Mouse (Mus musculus) thymus, postnatal 36 days (tissue): ENCODE results near the gene Adamtsl4.
"Not testable (repeated sequence)": the region's sequence is repeated elsewhere in the genome, so short reads cannot be mapped to it uniquely, and the experiment has no call there.

Experiments
- DNase-seq, 2 experiments: peaks; one replicate each; pipeline ENCODE4 v3.0.0; 2022; ENCODE audit warnings: mixed read lengths in 2 of 2

Adamtsl4 gene

DNA sequence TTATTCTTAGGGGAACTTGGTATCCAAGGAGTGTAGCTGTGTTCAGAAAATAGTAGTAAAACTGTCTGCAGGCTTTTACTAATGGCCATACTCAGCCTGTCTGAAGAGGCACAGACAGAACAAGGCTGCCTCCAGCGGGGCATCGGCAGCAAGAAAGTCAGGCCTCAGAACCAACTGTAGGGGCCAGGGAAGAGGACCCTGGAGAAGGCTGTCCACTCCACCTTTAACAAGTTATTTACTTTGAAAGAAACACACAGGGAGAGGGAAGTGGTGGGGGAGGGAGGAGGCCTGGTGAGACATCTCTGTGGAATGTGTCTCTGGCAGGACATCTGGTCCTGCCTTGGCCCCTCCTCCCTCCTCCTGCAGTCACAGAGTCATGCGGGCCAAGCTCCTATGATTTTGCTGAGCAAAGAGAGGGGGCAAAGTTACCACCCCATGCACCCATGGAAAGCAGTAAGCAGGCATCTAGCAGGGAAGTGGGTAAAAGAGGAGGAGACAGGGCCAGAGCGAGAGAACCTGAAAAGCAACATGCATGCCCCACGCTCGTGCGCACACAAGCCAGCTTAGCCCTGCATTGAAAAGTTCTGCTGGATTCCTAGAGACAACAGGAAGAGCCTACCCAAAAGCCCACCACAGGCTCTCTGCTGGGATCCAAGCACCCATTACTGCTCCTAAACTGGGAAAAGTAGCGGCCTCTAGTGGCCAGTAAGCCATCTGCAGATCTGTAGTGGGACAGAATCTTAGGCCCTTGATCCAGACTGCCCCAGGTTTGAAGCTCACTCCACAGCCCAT lies 12.2 kb downstream of the Adamtsl4 start:
- DNase-seq = peak; percentile 78 to 79

DNA sequence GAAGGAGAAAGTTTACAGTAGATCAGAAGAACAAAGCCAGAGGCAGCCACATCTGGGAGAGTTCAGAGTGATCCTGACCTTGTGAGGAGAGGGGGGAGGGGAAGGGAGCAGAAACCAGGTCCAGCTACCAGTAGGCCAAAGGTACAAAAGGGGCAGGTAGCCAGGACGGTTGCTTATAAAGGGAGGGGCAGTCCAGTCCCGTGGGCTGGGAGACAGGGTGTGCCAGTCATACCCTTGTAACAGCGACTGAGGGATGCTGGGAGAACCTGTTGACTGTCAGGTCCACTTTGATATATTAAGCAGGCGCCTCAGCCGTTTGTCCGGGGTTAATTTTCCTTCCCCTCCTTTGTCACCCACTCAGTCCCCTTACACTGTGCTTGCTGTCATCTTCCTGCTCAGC lies 12.9 kb downstream of the Adamtsl4 start:
- DNase-seq = peak; percentile 36 to 57

DNA sequence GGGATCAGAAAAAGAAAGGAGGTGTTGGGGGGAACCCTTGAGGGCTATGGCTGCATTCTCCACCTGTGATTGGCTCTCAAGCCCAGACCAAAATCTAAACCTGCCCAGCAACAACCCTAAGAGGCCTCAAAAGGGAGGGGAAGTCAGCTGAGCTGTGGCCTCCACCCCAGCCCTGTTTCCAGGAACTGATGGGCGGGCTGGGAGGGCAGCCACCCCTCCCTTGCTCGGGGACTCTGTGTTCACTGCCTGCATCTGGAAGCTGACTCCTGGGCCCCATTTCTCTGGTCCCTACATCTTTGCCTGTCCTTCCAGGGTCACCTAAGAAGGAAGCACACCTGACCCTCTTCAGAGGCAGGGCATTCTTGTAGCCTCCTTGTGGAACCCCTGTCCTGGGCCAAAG lies 13.5 kb downstream of the Adamtsl4 start:
- DNase-seq = peak; percentile 74 to 87

DNA sequence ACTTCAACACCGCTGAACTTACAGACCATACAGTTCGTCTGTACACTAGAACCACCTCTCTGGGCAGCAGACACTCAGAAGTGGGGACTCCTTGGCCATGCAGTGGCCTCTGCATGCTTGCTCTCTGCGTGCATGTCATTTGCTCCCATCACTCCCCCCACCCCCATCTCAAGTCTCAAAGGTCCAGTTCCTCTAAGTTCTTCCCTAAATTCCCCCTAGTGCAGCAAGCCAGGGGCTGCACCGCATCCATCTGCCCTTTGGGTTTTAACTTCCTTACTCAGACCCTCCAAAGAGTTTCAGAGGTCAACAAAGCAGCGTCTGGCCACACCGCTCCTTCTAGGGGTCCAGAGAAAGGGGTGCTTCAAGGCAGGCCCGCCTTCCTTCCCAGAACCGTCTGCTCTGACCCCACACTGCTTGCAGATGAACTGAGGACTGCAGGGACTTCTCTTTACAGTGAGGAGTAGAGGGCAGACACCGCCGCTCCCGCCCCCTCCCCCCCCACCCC lies 14.0 kb downstream of the Adamtsl4 start:
- peak in 1 of 2 experiments; percentile 61 for DNase-seq

DNA sequence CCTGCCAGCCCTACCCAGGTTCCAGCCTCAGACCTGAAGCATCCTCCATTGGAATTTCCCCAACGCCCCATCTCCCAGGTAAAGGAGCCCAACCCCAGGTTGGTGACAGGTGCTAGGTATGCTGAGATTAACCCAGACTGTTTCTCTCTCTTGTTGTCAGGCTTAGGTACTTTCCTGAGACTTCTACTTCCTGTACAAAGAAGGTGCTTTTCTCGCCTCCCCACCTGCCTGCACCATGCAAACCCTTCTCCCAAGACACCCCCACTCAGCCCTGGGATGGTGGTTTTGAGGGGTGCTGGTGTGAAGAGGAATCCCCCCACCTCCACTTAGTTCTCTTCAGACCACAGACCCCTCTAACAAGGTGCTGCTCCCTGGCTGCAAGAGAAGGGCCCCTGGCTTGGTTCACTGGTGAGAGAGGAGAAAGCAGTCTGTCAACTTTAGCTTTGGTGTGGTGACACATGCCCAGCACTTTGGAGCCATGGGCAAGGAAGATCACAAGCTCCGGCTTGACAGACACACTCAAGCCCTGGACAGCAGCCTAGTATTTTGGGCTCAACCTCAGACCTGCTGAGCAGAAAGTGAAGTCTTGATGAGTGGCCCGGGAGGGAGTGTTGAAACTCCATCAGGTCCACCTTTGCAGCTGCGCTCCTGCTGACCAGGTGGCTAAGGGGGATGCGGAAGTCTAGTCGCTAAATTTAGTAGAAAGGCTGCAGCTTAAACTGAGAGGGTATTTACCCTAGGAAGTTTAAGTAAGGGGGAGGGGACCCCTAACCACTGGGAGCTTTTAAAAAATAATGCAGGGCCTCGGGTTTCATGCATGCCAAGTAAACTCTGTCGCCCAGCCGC lies 14.6 kb downstream of the Adamtsl4 start:
- peak; percentile 73 to 79 for DNase-seq

- DNase-seq = peak; percentile 73 to 79
Observed at GRCm38 (mm10) chr3:95672461-95672860, 15.3 kb downstream of the Adamtsl4 start.

GRCm38 (mm10) chr3:95671201-95671600 lies 16.5 kb downstream of the Adamtsl4 start:
- no peak for DNase-seq

GRCm38 (mm10) chr3:95670419-95670818 lies 17.3 kb downstream of the Adamtsl4 start:
- not testable (repeated sequence) for DNase-seq

DNA sequence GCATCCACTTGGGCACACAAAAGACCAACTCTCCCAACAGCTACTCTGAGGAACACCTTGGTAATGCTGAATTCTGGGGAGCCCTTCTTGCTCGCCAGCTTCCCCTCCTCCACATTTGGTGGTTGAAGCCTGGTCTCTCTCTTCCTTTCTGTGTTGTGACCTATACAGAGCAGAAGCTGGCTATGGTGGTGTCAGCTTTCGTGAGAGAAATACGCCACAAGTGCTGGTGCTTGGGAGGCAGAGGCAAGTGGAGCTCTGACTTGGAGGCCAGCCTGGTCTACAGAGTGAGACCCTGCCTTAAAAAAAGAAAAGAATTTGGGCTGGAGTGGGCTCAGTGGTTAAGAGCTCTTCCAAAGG lies 18.4 kb downstream of the Adamtsl4 start:
- peak; percentile 36 to 47 for DNase-seq

DNA sequence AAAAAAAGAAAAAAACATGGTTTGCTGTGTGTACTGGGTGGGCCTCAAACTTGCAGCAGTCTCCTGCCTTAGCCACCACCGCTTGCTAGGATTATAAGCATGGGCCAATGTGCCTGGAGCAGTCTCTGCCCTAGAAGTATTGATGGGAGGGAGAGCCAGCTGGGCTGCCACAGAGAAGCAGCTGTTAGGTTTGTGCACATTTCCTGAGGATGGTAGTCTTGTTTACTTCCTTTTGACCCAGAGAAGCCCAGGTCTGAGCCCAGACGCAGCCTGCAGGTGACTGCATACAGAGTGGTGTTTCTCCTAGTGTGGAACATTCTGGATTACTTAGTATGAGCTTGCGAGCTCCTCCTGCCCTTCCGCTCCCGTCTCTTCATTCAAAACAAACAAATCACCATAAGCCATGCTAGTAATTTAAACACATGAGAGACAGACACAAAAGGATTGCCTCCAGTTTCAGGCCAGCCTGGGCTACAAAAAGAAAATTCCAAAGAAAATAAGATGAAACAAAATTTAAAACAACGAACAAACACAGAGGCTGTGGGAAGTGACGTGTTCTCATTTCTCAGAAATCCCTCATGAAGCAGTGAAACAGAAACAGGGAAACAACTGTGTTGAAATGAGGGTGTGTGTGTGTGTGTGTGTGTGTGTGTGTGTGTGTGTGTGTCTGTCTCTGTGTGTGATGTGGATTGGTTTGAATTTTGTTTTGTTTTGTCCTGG lies 19.0 kb downstream of the Adamtsl4 start:
- peak; percentile 75 to 86 for DNase-seq

DNA sequence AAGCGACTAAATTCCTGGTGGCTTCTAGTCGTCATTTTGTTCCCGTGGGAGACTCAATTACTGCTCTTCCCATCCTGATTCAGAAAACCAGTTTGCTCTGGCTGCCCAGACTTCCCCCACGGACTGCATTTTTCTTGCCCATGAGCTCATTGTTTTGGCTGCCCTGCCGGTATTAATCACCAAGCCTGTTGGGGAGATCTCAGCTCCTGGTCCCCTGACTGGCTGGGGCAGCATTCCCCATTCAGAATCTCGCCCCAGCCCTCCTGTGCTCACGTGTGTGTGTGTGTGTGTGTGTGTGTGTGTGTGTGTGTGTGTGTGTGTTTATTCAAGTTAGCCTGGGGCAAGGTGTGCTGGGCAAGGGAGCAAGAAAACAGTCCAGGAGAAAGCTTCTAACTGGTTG lies 19.7 kb downstream of the Adamtsl4 start:
- DNase-seq = no peak

- DNase-seq = no peak
Observed at GRCm38 (mm10) chr3:95667521-95667920, 20.2 kb downstream of the Adamtsl4 start.

DNA sequence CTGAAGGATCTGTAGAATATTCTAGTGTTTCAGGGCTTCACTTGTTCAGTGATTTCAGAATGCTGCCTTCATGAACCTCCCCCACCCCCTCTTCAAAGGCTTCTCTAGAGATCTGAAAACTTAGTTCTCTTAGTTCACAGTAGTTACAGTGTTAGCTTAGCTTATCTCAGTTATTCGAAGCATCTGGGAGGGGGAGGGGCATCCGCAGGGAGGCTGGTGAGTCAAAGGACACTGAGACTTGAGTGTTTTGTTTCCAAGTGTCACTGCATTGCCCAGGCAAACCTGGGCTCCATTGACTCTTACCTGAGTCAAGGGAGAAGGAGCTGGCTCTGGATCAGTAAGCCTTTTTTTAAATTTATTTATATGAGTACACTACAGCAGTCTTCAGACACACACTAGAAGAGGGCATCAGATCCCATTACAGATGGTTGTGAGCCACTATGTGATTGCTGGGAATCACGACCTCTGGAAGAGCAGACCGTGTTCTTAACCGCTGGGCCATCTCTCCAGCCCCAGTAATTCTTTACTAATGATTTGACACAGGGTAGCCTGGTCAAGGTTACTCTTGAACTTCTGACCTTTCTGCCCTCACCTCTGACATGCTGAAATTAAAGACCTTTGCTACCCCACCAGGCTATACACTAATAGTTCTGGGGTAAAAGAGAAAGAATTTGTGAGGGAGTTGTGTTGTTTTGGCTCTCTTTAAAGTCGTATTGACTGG lies 21.4 kb downstream of the Adamtsl4 start:
- DNase-seq = peak; percentile 75 to 84

- DNase-seq = no peak
Observed at GRCm38 (mm10) chr3:95664940-95665352, 22.8 kb downstream of the Adamtsl4 start.

DNA sequence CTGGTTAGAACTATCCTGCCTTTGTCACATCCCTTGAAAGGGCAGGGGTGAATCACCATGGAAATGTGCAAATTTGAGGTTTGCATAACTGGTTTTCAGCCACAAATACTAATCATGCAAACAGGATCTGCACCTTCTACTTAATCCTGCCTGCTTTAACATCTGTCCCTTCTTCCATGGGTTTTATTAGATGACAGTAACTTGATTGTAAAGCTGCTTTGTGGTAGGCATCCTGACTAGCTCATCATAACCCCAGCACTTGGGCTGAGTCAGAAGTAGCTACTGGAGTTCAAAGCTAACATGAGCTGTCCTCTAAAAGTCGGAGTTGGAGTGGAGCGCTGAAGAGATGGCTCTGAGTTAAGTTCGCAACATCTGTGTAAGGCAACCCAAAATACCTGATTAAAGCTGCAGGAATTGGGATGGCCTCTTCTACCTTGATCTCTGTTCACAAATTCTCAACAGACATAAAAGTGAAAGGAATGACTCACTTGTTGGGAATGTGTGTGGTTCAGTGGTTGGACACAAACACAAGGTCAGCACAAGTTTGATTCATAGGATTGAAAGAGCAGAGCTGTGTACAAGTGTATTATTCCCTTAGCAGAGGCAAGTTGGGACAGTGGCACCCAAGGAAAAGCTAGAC lies 23.6 kb downstream of the Adamtsl4 start:
- no peak for DNase-seq

- DNase-seq = no peak
Observed at GRCm38 (mm10) chr3:95663486-95663885, 24.2 kb downstream of the Adamtsl4 start.

DNA sequence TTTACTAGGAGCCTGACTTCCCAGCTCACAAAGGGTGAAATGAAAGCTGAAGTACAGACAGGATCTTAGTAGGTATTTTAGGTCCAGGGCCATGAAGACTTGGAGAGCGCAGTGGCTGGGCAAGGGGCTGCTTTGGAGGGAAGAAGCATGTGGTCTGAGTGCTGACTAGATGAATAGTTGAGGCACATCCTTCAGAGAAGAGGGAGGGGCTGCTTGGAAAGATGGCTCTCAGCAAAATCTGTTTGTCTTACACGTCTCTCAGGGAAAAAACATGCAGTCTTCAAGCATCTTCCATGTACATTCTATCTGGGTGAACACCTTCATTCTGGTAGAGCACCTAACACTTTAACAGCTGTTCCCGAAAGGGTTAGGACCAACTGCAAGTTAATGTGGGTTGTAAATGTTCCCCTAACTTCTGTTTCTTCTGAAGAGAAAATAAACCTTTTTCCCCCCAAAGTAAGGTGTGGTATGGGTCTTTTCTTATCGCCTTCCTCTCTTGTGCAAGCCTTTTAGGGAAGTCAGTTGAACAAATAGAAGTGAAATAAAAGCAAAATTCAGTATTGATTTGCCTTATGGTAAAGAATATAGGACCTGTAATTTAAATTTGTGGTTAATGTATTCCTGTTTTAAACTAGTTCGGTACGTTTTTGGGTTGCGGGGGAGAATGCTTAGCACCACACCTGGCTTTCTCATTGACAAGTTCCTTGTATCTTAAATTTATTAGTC lies 24.8 kb downstream of the Adamtsl4 start:
- no peak for DNase-seq

DNA sequence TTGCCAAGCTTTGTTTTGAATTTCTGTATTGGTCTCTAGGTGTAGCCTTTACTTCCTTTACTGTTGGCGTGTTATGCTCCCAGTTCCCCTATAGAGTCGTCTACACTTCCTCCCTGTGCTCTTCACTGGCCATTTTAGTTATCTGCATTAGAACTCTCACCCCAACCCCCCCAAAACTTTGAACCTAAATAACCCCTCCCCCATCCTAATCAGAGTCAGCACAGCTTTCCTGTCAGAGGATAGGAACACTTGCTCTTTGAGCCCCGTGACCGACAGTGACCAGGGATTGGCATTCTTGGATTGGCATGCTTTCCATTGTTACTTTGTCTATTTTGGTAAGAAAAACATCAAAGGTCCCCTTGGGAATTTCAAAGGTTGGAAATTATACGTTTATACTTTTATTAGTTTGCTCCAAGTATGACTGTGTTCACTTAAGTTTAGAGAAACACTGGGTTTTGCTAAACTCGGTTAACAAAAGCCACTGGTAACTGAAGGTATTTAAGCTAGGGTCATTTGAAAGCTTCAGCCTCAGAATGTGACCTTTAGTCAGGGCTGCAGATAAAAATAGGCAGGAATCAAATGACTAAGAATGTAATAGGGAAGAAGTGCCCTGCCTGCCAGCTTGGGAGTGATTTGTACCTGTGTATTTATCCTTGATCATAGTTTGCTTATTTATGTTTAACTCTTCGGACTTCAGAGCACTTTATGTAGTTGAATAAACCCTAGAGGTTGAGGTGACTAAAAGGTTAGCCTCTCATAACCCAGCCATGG lies 25.6 kb downstream of the Adamtsl4 start:
- DNase-seq = no peak

DNA sequence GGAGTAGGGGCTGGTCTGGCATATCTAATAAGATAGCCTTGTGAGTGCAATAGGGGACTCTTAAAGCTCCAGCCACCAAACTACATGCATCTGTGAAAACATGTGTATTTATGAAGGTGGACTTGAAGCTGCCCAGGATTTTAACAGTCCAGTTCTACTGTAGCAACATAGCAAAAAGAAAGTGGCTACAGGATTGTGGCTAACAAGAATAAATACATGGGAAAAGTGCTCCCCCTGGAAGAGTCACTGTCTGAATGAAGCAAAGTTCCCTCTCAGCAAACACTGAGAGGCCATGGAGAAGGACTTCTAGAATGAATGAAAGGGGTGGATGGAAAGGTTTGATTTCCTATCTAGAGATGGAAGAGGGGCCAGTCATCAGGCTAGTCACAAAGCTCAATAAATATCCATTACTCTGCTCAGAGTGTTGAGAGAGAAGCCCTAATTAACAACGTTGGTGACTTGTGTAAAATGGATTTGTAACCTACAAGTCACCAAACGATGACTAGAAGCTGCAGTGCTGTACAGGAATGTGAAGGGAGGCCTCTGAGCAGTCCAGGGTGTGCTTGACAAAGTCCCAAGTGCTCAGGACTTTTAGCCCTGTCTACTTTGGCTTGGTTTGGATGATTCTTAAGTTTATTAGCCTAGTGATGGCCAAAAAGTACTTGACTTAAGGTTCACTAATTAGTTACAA lies 26.8 kb downstream of the Adamtsl4 start:
- DNase-seq = no peak

GRCm38 (mm10) chr3:95659948-95660347 lies 27.8 kb downstream of the Adamtsl4 start:
- DNase-seq = no peak
